ENCODE assay signal across 8 mouse cellular contexts in genomic region chr5:64802143-64802542, GRCm38 (mm10). TPM values are rescaled to one million over a fixed set of nuclear protein-coding genes. Genes with fewer than 3 reads are reported as not detected.
DNase-seq lines count a peak whose midpoint lies in the region; ATAC-seq and TF ChIP-seq lines count a peak whose summit lies in the region.

No protein-coding gene starts in this region.

- no peak for ATAC-seq in kidney, postnatal 0 days (replicated peaks; ENCODE audit: low FRiP score, low read depth)
- ATAC-seq in embryonic facial prominence, embryonic 11.5 days (replicated peaks; ENCODE audit: insufficient number of reproducible peaks, low FRiP score, low TSS enrichment, low read depth), result no peak
- ATAC-seq in hindbrain, postnatal 0 days, result no peak
- ATAC-seq in midbrain, embryonic 16.5 days, result no peak

- peak overlapping the region; percentile 100 for H3K27ac ChIP-seq in kidney, postnatal 0 days
- H3K27ac ChIP-seq in embryonic facial prominence, embryonic 11.5 days (replicated peaks; ENCODE audit: low read depth, low read length), result peak overlapping the region; percentile 99
- peak overlapping the region; percentile 95 for H3K27ac ChIP-seq in hindbrain, postnatal 0 days
- peak overlapping the region; percentile 92 for H3K27ac ChIP-seq in midbrain, embryonic 16.5 days (ENCODE audit: low read length)

- H3K27me3 ChIP-seq in kidney, postnatal 0 days (ENCODE audit: insufficient read depth, low read length), result no peaks in the 10 kb centered on the region
- no peaks in the 10 kb centered on the region for H3K27me3 ChIP-seq in embryonic facial prominence, embryonic 11.5 days (ENCODE audit: control insufficient read depth, insufficient read depth, low read length)
- no peaks in the 10 kb centered on the region for H3K27me3 ChIP-seq in hindbrain, postnatal 0 days (ENCODE audit: insufficient read depth, low read length)
- H3K27me3 ChIP-seq in midbrain, embryonic 16.5 days (ENCODE audit: control insufficient read depth, insufficient read depth, low read depth, low read length), result no peaks in the 10 kb centered on the region

- peak overlapping the region; percentile 96 for H3K4me3 ChIP-seq in kidney, postnatal 0 days (replicated peaks; ENCODE audit: low read depth, low read length)
- peak overlapping the region; percentile 89 for H3K4me3 ChIP-seq in embryonic facial prominence, embryonic 11.5 days (ENCODE audit: low read depth, low read length)
- peak overlapping the region; percentile 87 for H3K4me3 ChIP-seq in hindbrain, postnatal 0 days (ENCODE audit: low read length)
- peak overlapping the region; percentile 81 for H3K4me3 ChIP-seq in midbrain, embryonic 16.5 days (ENCODE audit: low read depth, low read length)

- peak overlapping the region; percentile 67 for H3K4me2 ChIP-seq in kidney, postnatal 0 days (ENCODE audit: low read length)
- H3K4me2 ChIP-seq in embryonic facial prominence, embryonic 11.5 days (ENCODE audit: low read depth, low read length), result peak overlapping the region; percentile 72
- peak overlapping the region; percentile 81 for H3K4me2 ChIP-seq in hindbrain, postnatal 0 days (ENCODE audit: low read depth, low read length)
- peak overlapping the region; percentile 85 for H3K4me2 ChIP-seq in midbrain, embryonic 16.5 days (ENCODE audit: low read length)

- peaks cover 6% of the 10 kb centered on the region; the same call in 1 of the 2 replicates for H3K4me1 ChIP-seq in kidney, postnatal 0 days (replicated peaks; ENCODE audit: insufficient read depth, low read length)
- no peaks in the 10 kb centered on the region for H3K4me1 ChIP-seq in embryonic facial prominence, embryonic 11.5 days (ENCODE audit: control insufficient read depth, insufficient read depth, low read length)
- H3K4me1 ChIP-seq in hindbrain, postnatal 0 days (ENCODE audit: insufficient read depth, low read length), result no peaks in the 10 kb centered on the region; the same call in 1 of the 2 replicates
- H3K4me1 ChIP-seq in midbrain, embryonic 16.5 days (ENCODE audit: control insufficient read depth, insufficient read depth, low read length), result peaks cover 17% of the 10 kb centered on the region

- no peak for TF ChIP-seq CTCF in kidney, postnatal 0 days (IDR thresholded peaks at IDR 0.05; ENCODE audit: low read depth)
- TF ChIP-seq CTCF in hindbrain, postnatal 0 days (IDR thresholded peaks at IDR 0.05; ENCODE audit: low read depth), result no peak

- WGBS in kidney, postnatal 0 days, result 12% methylated on average over 8 of the region's 8 CpGs
- WGBS in embryonic facial prominence, embryonic 11.5 days, result 1% methylated on average over 8 of the region's 8 CpGs
- WGBS in hindbrain, postnatal 0 days, result 9% methylated on average over 8 of the region's 8 CpGs
- WGBS in midbrain, embryonic 16.5 days, result 10% methylated on average over 8 of the region's 8 CpGs

- no peaks in the 10 kb centered on the region; the same call in 1 of the 2 replicates for H3K9me3 ChIP-seq in kidney, postnatal 0 days (replicated peaks; ENCODE audit: low read length)
- H3K9me3 ChIP-seq in embryonic facial prominence, embryonic 11.5 days (replicated peaks; ENCODE audit: control insufficient read depth, low read length), result no peaks in the 10 kb centered on the region; the same call in 1 of the 2 replicates
- H3K9me3 ChIP-seq in hindbrain, postnatal 0 days (ENCODE audit: low read length), result no peaks in the 10 kb centered on the region
- no peaks in the 10 kb centered on the region for H3K9me3 ChIP-seq in midbrain, embryonic 16.5 days (replicated peaks; ENCODE audit: control insufficient read depth, low read length, poor library complexity, severe bottlenecking)

- H3K9ac ChIP-seq in kidney, postnatal 0 days (ENCODE audit: low read depth, low read length), result peak overlapping the region; percentile 99
- peak overlapping the region; percentile 92 for H3K9ac ChIP-seq in embryonic facial prominence, embryonic 11.5 days (replicated peaks; ENCODE audit: low read length)
- peak overlapping the region; percentile 89 for H3K9ac ChIP-seq in hindbrain, postnatal 0 days (replicated peaks; ENCODE audit: low read length)
- H3K9ac ChIP-seq in midbrain, embryonic 16.5 days (ENCODE audit: low read depth, low read length), result peak overlapping the region; percentile 87

- H3K36me3 ChIP-seq in kidney, postnatal 0 days (ENCODE audit: insufficient read depth, low read length), result no peaks in the 10 kb centered on the region
- no peaks in the 10 kb centered on the region for H3K36me3 ChIP-seq in embryonic facial prominence, embryonic 11.5 days (replicated peaks; ENCODE audit: control insufficient read depth, insufficient read depth, low read depth, low read length)
- no peaks in the 10 kb centered on the region for H3K36me3 ChIP-seq in hindbrain, postnatal 0 days (ENCODE audit: insufficient read depth, low read length)
- no peaks in the 10 kb centered on the region for H3K36me3 ChIP-seq in midbrain, embryonic 16.5 days (ENCODE audit: control insufficient read depth, insufficient read depth, low read length)

- no peak for DNase-seq in kidney, postnatal 0 days (ENCODE audit: low spot score)
- DNase-seq in kidney, adult 11 months, result no peak
- peak; percentile 46 for DNase-seq in embryonic facial prominence, embryonic 11.5 days (ENCODE audit: low spot score)
- DNase-seq in hindbrain, postnatal 0 days (ENCODE audit: low spot score), result no peak
- DNase-seq in urinary bladder, postnatal 4 days (ENCODE audit: low spot score in 2 of 2), result no peak
- DNase-seq in adipocyte (ENCODE audit: low spot score), result no peak
- no peak for DNase-seq in cerebellum, postnatal 14 days

RNA-seq across cellular contexts. Expression of gene Klf3, which starts 1.0 kb away (rescaled TPM):
- polyA plus RNA-seq in kidney, postnatal 0 days (2015; fragmentation: Nextera tagmentation; extraction: Ambion mirVana), result 60.6 and 65.6 TPM in 2 replicates
- polyA plus RNA-seq in embryonic facial prominence, embryonic 11.5 days (2014; fragmentation: Nextera tagmentation; extraction: Ambion mirVana), result 31.5 and 34.6 TPM in 2 replicates
- total RNA-seq in hindbrain, postnatal 0 days (2014; rRNA removed), result 22.6 and 22.9 TPM in 2 replicates
- polyA plus RNA-seq in hindbrain, postnatal 0 days (2015; fragmentation: Nextera tagmentation; extraction: Ambion mirVana), result 37.1 and 37.5 TPM in 2 replicates
- 19.1 and 25.1 TPM in 2 replicates for polyA plus RNA-seq in midbrain, embryonic 16.5 days (2015; fragmentation: Nextera tagmentation; extraction: Ambion mirVana)
